Mouse (Mus musculus) liver, adult 10 weeks (tissue): ENCODE data around the gene Slit1. TPM values are rescaled to one million over a fixed set of nuclear protein-coding genes. Genes with fewer than 3 reads are reported as not detected.

ENCODE experiments used
- polyA plus RNA-seq: library from polyadenylated mRNA; stranded (reverse); fragments of 350-450 nt; fragmentation: Illumina TruSeq; extraction: RNeasy Lipid Tissue Mini Kit (QIAGEN cat#74804); gene quantifications from one replicate; pipeline ENCODE4 v1.2.3, GENCODE M21; 2014; ENCODE audit warnings: low read depth, low replicate concordance

The Slit1 gene
- polyA plus RNA-seq, result not detected

GRCm38 (mm10) chr19:41743396-41743795 is at the start of gene Slit1:
Gene Slit1 (minus strand): TSS chr19:41743665.

GRCm38 (mm10) chr19:41581706-41582420 is 161.6 kb downstream of the Slit1 start, which contains the start of gene Gm340:
Gene Gm340 (plus strand): TSS chr19:41582370.

Other genes starting within 250 kb of the Slit1 start
- gene Gm340, start 161.3 kb downstream of the Slit1 start, polyA plus RNA-seq, result 0.74 TPM
- 1.5 TPM for gene Arhgap19, start 58.4 kb upstream of the Slit1 start, polyA plus RNA-seq
- gene Frat1, start 86.3 kb upstream of the Slit1 start, polyA plus RNA-seq, result 1.6 TPM
- gene Frat2, start 104.5 kb upstream of the Slit1 start, polyA plus RNA-seq, result 1.5 TPM
- 0.29 TPM for gene Rrp12, start 152.5 kb upstream of the Slit1 start, polyA plus RNA-seq
- gene Pgam1, start 168.3 kb upstream of the Slit1 start, polyA plus RNA-seq, result 150 TPM
- gene Exosc1, start 189.8 kb upstream of the Slit1 start, polyA plus RNA-seq, result 15.5 TPM
- gene Zdhhc16, start 189.8 kb upstream of the Slit1 start, polyA plus RNA-seq, result 15.2 TPM
- 7.8 TPM for gene Mms19, start 237.5 kb upstream of the Slit1 start, polyA plus RNA-seq
- not detected for gene Ubtd1, start 238.1 kb upstream of the Slit1 start, polyA plus RNA-seq